Mouse (Mus musculus) skeletal muscle tissue, adult 2 months (tissue): Measurements from ENCODE around the gene Card14.

Source experiments
- DNase-seq: peaks from one replicate; pipeline ENCODE4 v3.0.0-alpha.2; 2012; ENCODE audit warnings: low read depth, low spot score

Card14 gene

GRCm38 (mm10) chr11:119300986-119301385, 6.6 kb upstream of the Card14 start:
- no peak for DNase-seq

- DNase-seq = peak; percentile 44
These were observed 2.5 kb upstream of the Card14 start for GRCm38 (mm10) chr11:119304904-119305712.

DNA sequence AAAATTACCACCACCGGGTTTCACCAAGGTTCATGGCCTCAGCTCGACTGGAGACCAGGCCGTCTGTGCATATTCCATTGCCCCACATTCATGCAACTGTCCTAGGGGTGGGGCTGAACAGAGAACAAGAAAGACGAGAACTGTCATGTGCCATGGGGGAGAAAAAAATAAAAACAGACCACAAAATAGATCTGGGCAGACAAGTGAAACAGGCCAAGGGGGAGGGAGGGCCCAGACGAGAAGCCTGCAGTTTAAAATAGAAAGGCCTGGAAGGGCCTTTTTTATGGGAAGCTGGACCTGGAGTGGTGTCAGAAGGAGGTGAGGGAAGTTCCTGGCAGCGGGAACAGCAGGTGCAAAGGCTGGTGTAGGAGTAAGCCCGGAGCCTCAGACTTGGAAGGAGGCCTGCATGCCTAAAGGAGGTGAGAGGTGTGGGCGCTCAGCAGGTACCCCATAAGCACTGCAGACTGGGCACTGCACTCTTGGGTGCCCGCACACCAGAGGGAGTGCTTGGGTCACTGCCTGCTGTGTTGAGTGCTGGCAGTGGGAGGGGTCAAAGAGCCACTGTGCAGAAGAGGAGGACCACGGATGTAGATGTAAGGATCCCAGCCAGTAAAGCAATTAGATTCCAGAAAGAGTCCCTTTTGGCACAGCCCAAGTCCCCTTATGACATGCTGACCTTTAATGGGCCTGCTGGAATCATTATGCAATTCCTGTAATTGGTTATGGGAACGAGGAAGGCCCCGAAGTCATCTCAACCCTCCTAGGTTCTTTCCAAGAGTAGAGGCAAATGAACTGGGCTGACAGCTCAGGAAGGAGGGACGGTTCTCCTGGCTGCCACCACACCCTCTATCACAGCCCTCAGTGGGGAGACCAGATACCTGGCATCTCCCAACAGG, 558 bp upstream of the Card14 start:
- no peak for DNase-seq

DNA sequence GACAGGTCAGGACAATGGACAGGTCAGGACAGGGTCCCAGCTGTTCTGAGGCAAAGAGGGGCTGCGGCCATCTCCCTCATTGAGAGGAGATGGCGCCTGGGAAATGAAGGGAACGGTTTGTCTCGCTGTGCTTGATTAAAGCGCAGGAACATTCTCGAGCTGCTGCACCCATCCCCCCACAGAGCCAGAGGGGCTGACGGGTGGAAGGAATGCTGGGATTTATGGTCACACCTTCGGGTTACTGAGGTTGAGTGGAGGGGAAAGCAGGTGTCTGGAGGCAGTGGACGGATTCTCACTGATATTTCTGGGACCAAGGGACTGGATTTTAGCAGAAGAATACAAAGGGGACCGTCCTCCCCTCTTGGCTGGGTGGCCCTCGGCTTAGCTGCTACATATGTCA, 348 bp downstream of the Card14 start:
- no peak for DNase-seq

DNA sequence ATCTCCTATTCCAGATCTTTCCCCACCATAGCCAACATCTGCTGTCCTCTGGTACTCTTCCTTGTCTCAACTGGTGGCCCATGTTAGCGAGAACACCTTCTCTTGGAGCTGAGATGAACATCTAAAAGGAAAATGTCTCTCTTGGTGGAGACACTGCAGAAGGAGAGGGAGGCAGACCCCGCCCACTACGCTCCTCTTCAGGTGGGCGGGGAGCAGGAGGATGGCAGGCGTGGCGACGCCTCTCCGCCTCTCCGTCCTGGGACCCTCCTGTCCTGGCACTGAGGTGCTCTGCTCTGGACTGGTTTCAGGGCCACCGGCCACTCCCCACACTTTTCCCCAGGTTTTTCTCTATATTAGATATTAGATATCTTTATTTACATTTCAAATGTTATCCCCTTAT, 3.1 kb downstream of the Card14 start:
- DNase-seq = no peak

GRCm38 (mm10) chr11:119314252-119314936, 6.8 kb downstream of the Card14 start:
- DNase-seq = no peak

GRCm38 (mm10) chr11:119316720-119317119, 9.2 kb downstream of the Card14 start:
- peak; percentile 78 for DNase-seq

GRCm38 (mm10) chr11:119322521-119322920, 15.0 kb downstream of the Card14 start:
- no peak for DNase-seq

DNA sequence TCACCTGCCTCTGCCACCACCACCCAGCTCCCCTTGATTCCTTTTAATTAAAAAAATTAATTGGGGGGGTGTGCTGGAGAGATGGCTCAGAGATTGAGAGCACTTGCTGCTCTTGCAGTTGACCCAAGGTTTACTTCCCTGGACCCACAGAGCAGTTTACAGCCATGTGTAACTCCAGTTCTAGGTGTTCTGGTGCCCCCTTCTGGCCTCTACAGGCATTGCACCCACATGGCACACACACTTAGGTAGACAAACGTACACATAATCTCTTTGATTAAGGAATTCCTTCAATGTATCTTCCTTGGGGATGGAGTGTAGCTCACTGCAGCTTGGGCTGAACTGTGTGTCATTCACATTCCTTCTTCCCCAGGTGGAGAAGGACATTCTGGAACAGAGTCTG, 17.5 kb downstream of the Card14 start:
- DNase-seq = no peak

- no peak for DNase-seq
These were observed 23.0 kb downstream of the Card14 start for GRCm38 (mm10) chr11:119330592-119330991.

DNA sequence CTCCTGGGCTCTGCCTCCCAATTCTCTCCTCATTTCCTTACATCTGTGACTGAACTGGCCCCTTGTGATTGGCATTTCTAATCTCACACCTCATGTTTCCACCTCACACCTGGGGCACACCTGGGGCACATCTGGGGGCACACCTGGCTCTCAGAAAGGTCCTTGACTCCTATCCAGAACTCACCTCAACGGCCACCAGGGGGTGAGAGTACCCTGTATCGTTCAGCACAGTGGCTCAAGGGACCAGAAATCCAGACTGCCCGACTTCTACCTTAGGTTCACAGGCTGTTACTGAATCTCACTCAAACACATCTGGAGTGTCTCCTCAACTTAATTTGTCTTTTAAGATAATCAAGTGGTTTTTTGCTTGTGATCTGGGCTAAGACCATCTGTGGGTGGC, 24.4 kb downstream of the Card14 start:
- DNase-seq = no peak

DNA sequence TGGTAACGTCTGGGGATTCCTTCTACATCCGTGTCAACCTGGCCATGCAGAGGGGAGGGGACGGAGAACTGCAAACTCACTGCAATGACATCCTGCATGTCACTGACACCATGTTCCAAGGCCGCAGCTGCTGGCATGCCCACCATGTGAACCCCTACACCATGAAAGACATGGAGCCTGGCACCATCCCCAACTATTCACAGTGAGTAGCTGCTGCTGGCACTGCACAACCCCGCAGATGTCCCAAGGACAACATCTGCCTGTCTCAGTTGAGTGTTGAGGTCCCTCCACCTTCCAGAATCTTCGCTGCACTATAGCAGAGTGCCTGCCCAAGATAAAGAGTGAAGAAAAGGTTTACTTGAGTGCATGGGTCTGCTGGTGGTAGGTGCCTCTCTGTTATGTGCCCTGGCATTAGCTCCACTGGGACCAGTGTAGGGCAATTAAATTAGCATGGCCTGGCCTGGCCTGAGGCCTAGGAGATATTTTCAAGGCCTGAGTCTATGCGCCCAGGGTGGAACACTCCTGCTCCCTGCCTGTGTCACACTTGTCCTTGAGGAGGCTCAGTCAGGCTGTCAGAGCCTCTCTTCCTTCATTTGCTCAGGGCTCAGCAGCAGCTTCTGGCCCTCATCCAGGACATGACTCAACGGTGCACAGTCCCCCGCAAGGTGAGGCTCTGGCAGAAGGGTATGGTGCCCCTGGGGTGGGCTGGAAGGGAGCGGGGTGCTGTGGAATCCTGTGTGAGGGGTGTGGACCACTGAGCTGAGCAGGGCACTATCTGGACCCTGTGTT, 30.9 kb downstream of the Card14 start:
- DNase-seq = no peak

DNA sequence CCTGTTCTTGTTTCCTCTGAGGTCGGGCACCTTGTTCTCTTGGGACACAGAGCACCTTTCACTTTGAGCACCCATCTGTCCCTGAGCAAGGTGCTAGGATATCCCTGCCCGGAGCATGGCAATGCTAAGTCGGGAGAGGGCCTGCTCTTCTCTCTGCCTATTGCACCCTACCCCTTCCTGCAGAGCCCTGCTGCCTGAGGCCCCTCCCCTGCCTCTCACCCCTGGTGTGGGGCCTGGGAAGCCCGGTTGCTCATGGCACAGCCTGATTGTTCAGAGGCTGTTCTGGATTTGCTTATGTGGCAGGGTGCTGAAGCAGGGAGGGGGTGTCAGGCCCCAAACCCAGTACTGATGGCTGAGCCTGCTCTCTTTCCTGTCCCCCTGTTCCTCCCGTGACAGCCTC, 31.6 kb downstream of the Card14 start:
- DNase-seq = no peak

- DNase-seq = peak; percentile 61
These were observed 32.1 kb downstream of the Card14 start for GRCm38 (mm10) chr11:119339637-119340036.

GRCm38 (mm10) chr11:119344178-119344577, 36.6 kb downstream of the Card14 start:
- no peak for DNase-seq

DNA sequence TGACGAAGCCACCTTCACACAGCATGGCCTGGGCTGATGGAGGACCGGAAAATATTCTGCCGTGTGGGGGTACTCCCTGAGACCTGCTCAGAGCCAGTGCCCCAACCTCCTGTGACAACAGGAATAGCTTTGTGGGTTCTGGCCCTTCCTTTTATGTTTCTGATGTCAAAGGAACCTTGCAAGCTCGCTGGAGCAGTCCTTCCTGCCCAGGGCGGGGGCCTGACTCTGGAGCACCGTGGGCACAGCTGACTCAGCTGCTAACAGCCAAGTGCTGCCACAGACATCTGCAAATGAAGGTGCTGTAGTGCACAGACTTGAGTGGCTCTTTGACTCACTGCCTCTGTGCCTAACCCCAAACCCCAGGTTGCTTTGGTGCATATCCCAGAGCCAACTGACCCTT, 37.3 kb downstream of the Card14 start:
- DNase-seq = no peak

GRCm38 (mm10) chr11:119347125-119347524, 39.6 kb downstream of the Card14 start:
- DNase-seq = no peak

DNA sequence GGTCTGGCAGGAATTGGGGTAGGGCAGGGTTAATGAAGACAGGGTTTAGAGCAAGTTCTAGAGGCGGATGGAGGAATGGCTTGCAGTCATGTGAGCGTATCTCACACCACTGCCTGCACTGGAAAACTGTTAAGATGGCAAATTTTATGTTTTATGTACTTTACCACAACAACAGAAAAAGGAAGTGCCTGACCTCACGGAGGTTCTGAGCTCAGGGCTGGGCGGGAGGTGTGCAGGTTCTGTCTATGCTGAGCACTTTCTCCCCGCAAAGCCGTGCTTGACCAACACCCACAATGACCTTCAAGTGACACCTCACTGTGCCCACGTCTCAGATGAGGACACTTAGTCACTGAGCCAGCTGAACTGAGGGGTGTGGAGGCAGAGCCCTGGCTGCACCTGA, 44.5 kb downstream of the Card14 start:
- DNase-seq = no peak

DNA sequence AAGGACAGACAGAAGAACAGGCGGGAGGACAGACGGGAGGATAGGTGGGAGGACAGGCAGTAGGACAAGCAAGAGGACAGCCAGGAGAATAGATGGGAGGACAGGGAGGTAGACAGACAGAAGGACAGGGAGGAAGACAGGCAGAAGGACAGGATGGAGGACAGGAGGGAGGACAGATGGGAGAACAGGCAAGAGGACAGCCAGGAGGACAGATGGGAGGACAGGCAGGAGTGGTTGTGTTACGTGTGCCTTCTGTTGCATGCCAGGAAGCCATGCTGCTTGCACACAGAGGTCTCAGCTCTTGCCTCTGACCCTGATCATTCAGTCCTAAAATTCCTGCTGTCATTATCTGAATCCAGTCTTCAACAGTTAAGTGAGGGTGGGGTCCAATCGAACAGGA, 46.4 kb downstream of the Card14 start:
- DNase-seq = no peak

GRCm38 (mm10) chr11:119354798-119355442, 47.4 kb downstream of the Card14 start:
- DNase-seq = peak; percentile 62
